Mouse (Mus musculus): ENCODE measurements around the gene Barhl1.

The Barhl1 gene

DNA sequence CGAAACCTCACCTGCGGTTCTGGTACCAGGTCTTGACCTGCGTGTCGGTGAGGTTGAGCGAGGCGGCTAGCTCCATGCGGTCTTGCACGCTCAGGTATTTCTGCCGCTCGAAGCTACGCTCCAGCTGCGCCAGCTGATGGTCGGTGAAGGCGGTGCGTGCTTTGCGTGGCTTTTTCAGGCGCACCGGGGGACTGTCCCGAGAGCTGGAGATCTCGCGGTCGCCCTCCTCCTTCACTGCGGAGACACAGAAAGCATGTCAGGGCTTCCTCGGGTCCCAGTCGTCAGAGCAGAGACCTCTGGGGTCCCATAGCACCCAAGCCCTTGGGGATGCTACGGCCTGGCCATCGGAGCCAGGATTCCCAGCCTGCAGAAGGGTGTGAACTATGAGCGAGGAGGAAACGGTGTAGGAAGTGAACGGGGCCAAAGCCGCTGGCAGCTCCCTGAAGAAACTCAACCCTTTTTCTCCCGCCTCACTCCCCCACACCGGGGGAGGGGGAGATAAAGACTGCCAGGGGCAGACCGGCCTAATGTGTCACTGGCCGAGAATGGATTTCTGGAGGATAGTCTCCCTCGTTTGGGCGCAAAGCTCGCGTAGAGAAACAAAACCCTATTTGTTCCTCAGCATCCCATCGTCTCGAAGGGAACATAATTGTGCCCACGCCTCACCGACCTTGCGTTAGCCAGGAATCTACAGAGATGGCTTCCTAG is 5.0 kb downstream of the Barhl1 start:
- peak; percentile 27 for DNase-seq (ENCODE audit: low spot score)

DNA sequence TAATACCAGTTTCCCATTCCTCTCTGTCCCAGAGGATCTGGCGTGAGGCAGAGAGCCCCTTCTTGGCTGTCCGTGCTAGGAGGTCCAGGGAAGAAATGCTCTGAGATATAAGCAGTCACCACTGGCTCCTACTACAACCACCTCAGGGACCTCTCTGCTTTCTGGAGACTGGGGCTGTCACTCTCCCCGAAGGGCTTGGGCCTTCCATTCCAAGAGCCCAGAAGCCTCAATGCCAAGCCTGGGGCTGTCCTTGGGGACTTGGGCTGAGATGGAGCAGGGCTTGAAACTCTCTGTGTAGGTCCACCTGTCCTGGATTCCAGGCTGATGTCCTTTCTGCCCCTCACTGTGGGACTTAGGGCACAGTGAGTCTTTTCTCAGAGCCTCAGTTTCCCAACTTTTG is 5.6 kb downstream of the Barhl1 start:
- DNase-seq (ENCODE audit: low spot score), result peak; percentile 33

DNA sequence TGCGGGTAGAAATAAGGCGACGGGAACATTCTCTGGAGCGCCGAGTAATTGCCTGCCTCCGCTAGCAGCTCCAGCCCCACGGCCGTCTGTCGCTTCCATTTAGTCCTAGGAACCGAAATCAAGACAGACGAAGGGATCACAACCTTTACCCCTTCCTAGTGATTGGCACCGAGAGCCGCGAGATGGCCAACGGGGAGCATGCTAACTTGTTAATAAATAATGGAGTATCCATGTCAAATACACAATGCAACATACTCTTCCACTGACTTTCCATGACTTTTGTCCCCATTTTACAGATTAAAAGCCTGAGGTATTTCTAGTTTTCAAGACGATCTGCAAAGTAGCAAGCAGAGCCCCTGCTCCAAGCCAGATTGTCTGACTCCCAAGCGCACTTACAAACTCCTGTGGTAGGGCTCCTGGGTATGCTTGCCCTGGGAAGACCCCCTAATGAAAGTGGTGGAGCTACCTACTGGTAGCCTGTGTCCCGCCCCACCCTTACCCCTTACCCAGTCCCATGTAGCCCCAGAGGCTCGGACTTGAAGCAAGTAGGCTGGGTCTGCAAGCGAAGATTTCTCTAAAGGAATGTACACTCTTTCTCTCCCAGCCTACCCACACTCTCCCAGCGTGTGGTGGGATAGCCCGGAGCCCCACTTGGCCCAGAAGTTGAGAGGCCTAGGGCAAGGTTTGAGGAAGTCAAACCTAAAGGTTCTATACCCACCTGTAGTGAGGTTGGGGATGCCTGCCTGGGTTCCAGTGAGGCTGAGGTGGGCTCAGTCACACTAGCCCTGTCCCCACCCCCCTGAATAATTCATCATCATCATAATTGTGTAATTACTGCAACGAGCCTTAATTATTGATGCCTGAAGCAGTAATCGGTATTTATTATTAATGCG is 6.4 kb downstream of the Barhl1 start:
- DNase-seq (ENCODE audit: low spot score), result peak; percentile 29

DNA sequence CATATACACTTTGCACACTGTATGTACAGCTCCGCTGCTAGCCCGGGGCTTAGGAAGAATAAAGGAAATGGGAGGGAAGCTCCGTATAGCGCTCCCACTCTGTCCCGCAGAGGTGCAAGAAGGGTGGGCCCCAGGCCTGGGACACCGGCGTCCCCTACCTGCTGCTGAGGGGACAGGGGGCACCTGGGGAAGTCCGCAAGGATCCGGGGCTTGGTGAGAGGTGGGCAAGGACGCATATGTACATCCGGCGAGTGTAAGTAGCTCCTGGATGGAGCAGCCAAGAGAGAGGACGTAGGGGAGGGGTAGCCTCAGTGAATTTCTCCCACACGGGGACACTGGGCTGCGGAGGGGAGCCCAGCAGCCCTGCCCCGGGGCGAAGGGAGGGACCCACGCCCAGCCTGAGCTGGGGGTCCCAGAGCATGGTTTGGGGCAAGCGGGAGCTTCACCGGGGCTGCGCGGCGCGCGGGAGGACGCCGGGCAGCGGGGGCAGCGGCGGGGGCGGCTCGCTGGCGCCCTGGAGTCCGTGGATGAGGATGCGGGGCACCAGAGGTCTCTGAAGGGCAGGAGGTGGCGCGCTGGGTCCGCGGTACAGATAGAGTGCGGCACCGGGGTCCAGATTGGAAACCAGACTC is 7.2 kb downstream of the Barhl1 start:
- DNase-seq (ENCODE audit: low spot score), result no peak

DNA sequence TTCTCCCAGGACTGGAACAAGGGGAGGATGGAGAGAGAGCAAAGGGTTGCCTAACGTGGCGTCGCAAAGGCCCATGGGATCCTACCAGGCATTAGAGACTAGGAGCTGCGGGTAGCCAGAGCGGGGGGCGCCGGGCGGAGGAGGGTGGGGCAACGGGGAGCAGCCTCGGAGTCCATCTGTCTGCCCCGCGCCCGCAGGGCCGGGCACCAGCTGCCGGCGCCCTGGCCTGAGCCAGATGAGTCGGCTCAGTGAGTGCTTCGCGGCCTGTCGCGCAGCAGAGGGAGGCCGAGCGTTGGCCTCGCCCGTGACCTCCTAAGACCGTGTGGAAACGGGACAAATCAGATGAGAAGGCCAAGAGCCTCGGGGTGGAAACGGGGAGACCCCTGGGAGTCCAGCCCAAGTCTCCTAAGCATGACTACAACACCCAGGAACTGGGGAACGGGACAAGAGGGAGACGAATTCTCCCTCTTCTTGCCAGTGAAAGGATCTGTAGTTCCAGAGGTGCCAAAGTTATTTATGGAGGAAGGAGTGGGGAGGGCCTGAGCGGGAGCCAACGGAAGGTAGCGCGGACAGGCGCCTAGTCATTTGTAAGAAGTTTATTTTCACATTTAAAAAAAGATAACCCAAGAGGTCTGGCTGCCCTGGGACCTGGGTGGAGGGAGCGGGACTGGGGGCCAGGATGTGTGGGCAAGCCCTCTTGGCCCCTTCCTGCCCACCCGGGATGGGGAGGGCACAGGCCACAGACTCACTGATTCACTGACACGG is 7.9 kb downstream of the Barhl1 start:
- peak; percentile 71 for DNase-seq (ENCODE audit: low spot score)

DNA sequence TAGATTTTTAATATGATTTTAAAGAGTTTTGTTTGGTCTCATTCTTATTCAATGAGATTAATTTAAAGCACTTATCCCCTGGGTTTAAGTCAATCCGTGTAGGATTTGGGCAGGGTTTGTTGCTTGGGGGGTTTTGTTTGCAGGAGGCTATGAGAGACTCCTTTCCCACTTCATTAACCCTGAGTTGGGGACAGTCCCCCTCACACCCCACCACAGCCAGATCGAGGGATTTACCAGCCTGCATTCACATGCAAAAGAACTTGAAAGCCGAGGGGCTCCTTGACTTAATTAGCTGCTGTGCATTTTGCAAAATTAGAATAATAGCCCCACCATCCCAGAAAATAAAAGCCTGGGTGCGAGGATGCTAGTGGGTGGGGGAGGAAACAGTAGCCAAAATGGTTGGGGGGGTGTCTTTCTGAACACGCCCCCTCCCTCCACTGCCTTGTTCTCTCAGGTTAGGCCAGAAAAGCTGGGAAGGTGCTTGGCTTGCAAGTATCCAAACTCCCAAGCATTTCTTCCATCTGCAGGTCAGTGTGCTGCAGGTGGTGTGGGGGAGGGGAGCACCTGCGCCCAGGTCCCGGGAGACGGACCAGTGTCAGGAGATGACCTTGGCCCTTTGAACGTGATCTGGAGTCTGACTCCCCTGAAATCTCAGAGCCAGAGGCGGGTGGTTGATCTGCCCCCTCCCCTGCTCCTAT is 8.6 kb downstream of the Barhl1 start:
- DNase-seq (ENCODE audit: low spot score), result no peak

DNA sequence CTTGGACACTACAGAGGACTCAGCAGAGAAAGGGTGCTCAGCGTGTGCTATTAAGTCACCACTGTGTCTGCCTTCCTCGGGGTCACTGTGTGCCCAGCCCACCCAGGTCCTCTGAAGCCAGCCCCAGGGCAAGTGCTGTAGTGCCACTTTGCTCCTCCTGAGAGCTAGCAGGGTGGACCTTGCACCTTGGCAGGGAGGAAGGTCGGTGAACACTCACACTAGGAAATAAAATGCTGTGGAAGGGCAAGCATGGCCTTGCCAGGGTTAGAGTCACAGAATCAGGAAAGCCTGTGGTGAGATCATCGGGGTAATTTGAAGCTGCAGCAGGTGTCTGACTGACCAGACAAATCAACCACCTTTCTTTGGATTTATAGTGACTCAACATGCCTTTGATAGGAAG is 10.9 kb downstream of the Barhl1 start:
- no peak for DNase-seq (ENCODE audit: low spot score)

DNA sequence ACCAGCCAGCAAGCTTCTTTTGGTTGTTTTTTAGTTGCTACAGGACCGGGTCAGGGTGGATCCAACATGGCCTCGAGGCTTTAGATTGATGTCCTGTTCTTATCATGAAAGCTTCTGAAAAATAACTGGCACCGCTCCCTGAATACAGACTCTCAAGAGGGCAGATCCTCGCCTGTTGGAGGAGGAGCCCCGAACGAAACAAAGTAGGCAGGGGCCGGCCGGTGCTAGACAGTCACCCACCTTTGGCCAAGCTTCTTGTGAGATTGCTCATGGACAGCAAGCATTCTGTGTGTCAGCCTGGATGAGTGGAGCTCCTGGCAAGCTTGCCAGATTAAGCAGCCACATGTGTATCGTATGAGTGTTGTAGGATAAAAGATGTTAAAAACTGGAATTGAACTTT is 11.7 kb downstream of the Barhl1 start:
- no peak for DNase-seq (ENCODE audit: low spot score)

DNA sequence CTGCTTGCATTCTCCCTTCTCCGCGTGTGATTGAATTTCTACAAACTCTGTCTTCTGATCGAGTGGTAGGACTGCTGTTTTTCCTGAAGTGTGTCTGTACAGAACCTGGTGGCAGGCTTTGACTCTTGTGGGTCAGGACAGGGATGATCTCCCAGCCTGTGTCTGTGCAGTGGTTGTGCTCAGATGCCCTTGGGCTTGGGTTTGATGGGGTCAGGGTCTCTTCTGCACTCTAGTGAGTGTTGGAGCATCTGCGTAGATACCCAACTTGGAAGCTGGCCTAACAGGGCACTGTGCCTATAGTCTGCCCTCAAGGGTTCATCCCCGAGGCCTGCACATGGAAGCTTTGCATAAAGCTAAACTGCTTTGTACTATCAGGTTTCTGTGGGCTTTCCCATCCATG is 12.6 kb downstream of the Barhl1 start:
- no peak for DNase-seq (ENCODE audit: low spot score)

DNA sequence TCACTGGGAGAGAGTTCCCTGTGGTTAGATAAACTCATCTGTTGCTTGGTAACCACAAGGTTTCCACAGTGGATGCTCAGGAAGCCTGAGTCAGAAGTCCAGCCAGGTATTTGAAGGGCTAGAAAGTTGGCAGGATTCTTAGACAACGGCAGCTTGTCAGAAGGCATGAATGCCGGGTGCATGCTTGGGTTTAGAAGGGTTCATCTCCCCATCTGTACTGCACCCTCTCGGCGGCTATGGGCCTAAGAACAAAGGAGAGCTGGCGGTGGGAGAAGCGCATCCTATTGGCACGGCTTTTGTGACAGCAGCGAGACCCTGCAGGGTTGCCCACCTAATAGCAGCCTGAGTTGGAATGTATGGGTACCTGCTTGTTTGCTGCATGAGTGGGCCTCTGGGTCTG is 14.2 kb downstream of the Barhl1 start:
- no peak for DNase-seq (ENCODE audit: low spot score)

DNA sequence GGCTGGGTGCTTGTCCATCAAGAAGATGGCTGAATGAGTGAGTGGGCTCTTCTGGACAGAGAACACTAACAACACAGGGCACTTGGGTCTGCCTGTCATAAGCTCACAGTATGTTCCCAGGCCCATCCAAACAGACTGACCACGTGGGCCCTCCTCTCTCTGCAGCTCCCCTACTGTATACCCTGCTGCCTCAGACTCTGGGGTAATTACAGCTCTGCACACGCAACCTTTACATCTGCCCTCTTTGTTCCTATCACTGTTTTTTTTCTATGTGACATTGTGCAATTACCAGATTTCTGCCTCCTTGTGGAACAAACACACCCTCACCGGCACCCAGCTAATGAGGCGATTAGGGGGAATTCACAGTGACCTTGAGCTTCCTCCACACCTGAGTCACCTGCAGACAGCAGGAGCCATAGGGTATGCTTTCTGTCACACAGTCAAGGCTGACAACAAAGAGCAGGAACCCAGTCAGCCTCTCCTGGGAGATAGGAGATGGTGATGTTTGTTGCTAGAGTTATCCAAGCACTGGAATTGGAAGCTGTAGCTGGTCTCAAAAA is 19.0 kb downstream of the Barhl1 start:
- no peak for DNase-seq (ENCODE audit: low spot score)

DNA sequence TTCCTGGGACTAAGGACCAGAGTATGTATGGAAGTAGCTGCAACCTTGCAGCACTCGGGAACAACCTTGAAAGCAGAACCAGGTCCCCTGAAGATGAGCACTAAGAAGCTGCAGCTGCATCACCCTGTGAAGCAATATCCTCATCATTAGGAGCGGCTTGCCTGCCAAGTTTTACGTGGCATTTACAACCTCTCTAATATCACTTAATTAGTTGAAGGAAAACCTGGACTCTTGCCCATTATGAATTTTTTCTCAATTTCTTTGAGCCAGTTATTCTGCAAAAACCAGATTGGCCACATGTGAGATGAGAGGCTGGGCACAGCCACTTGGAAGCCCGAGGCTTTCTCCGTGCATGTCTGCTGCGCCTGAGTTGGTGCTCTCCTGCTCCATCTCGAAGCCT is 20.6 kb downstream of the Barhl1 start:
- DNase-seq (ENCODE audit: low spot score), result no peak

DNA sequence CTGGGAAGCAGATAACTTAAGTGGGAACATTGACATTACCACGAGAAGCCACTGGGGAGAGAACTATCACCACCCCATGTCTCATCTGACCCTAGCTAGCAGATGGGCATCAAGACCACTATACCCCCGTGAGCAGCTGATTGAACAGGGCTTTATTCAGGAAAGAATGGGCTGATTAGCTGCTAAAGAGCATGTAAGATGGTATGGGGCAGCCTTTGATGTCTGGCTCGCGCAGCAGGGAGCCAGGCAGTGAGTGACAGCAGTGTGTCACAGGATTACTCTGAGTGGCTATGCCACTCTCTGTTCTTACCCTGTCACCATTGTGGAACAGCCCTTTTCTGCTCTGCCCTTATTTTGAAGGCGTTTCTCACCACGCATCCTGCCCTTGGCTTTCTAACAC is 22.9 kb downstream of the Barhl1 start:
- DNase-seq (ENCODE audit: low spot score), result peak; percentile 5

DNA sequence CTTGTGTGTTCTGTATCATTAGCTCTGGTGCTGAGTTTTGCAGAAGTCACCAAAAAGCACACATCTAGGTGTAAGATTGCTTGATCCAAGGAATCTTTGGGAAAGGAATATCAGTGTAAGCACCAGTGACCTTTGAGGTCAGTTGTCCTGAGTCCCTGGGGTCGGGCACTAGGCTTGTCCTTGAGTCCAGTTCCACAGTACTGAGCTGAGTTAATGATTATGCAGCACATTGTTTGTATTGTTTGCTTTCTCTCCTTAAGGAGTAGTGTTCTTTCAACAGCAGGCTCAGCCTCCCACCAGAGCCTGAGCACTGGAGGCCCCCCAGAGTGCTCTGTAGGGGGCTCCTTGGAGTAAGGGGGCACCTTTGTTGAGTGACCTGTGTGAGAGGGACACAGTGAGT is 23.7 kb downstream of the Barhl1 start:
- no peak for DNase-seq (ENCODE audit: low spot score)

DNA sequence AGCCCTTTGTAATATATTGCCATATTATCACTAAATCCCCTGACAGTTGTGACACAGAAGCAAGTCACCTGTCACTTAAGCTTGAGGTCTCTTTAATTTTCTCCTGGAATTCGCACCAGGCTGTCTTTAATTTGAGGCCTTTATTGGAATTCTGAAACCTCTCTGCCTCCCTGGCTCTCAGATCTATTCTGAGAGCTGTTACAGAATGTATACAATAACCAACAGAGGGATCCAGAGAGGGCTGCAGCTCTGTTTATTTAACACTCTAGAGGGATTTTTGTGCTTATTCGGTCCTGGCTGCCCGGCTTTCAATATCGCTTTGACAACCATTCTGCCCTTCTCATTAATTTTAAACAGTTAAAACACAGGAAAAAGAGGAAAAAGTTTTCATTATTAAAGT is 31.6 kb downstream of the Barhl1 start:
- no peak for DNase-seq (ENCODE audit: low spot score)

DNA sequence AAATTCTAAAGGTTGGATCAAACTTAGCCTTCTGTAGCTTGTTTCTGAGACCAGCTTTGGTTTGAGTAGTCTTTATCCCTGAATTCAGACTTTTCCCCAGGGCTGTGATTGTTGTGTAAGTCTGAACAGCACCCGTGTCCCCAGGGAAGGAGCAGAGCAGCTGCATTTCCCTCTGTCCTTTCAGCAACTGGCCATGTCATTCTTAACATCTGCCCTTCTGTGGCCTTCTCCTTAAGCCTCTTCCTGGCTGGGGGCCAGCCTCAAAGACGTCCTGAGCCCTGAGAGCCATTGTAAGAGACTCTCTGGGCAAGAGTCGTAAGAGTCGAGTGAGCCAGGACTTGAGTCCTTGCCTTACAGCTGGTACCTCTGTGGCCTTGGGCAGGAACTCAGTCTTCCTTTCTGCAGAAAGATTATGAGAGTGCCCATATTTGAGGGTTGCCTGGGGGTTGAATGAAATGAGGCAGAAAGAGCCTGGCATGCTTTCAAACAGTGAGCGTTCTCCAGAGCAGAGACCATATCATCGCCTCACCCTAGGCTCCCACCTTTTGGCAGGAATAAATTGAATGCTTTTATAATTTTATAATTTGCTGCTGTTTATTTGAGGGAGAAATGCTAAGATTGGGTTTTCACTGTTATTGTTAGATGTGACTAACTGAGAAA is 33.5 kb downstream of the Barhl1 start:
- no peak for DNase-seq (ENCODE audit: low spot score)

DNA sequence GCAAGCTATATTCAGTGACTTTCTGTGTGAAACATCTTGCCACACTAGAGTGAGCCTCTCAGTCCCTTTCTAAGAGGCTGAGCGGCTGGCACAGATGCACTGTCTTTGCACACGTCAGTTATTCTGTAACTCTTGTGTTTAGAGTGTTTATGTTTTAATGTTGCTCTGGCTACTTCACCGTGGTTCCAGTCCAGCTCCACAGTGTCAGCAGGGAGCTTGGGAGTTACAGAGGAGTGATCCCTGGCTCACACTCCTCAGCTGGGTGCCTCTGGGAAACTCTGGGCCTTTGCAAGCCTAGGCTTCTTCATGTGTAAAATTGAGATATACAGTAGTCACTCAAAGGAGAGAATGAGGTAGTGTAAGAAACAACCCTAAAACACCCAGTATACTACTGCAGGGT is 34.4 kb downstream of the Barhl1 start:
- DNase-seq (ENCODE audit: low spot score), result no peak

DNA sequence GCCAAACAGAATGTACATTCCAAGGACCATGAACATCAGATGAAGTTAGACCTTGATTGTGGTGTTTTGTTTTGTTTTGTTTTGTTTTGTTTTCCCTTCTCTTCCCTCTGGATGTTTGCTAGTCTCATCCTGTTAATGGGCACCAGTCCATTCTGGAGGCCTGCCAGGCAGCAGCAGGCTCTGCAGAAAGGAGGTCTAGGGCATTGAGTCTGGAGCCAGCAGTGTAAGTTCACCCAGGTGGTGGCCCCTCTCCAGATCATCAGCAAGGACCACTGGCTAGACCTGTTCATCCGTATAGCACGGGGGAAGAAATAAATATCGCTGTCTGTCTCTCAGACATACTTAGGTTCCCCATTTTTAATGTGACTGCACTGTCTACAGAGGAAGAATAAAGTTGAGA is 35.2 kb downstream of the Barhl1 start:
- no peak for DNase-seq (ENCODE audit: low spot score)

DNA sequence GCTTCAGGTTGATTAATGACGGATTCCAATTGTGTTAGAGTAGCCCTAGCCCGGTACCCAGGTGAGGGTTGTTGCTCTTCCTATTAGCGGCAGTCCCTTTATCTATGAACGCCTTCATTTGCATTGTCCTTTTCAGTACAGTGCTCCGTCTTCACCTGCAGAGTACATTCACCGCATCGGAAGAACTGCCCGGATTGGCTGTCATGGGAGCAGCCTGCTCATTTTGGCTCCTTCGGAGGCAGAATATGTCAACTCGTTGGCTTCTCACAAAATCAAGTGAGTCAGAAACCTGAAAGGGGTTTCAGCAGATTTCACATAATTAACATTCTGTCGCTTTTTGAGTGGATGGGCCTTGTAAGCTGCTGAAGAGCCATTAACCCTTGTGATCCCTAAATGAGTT is 40.9 kb downstream of the Barhl1 start:
- DNase-seq (ENCODE audit: low spot score), result no peak

DNA sequence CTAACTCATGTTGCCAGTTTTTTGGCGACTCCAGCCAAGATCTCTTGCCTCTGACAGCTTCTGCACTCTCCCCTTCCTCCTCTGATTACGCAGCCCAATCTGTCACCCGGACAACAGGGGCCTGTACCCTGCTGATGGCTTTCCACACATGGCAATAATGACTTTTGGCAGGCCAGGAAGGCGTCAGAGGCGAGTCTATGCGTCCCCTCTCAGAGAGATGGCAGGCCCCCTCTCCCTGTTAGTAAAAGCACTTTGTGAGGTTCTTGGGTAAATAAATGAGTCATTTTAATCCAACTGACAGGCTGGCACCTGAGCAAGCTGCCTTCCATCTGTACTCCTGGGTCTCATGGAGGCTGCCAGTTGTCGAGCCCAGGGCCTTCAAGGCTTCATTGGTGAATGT is 49.0 kb downstream of the Barhl1 start:
- no peak for DNase-seq (ENCODE audit: low spot score)

DNA sequence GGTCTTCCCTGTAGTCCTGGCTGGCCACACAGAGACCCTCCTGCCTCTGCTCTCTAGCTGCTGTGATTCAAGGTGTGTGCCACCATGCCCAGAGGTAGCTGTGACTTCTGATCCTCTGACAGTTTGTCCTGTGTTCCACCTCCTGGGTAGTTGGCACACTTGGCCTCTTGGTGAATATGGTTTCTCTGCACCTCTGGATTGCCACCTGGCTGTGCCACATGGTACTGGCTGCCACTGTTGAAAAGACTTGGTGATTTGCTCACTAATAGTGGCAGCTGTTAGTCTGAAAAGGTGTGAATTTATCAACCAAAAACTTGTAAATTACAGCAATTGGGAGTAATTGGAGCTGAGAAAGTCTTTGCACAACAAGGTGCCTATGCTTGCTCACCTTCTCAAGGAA is 52.6 kb downstream of the Barhl1 start:
- no peak for DNase-seq (ENCODE audit: low spot score)
